Mouse (Mus musculus) lung, postnatal 36 days (tissue): Measurements from ENCODE around the gene Ttll11.
A peak's percentile ranks its signal among the peaks of the same experiment; 100 is the strongest.

Experiments used
- DNase-seq: peaks from one replicate; pipeline ENCODE4 v3.0.0; 2022; ENCODE audit warnings: mixed read lengths

The Ttll11 gene

DNA sequence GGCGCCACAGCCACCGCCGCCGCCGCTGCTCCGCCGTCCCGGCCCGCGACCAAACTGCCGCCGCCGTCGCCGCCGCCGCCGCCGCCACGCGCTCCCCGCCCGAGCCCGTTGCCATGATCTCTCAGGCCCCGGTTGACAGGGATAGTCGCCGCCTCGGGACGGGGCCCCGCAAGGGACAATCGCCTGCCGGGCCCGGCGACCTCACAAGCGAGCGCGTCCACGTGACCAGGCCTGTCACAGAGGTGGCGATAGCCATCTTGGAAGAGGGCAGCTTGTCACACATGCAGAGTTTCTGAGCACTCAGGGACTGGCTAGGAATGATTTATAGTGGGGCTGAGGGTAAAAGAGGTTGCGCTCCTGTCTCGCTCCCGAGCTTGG is at the start of gene Ttll11:
Ttll11 (minus strand) TSS at position 270 of the 378 bp plus-strand sequence.
- peak; percentile 98 for DNase-seq

DNA sequence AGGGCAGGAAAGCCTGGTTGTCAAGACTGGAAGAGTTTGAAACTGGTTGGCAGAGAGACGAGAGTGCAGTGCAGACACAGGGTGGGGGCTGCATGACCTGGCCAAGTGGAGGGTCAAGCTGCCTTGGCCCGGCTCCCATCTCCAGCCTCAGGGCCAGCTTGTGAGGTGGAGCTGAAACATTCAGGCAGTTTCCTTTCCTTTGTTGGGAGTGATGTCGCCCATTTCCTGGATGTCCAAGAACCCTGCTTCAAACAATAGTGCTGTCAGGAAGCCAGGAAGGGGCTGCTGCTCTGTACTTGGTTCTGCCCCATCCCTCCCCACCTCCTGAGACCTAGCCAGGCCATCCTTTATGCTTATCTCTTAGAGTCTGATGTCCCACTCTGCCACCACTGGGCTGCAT is 43.6 kb upstream of the Ttll11 start:
- DNase-seq = peak; percentile 89

DNA sequence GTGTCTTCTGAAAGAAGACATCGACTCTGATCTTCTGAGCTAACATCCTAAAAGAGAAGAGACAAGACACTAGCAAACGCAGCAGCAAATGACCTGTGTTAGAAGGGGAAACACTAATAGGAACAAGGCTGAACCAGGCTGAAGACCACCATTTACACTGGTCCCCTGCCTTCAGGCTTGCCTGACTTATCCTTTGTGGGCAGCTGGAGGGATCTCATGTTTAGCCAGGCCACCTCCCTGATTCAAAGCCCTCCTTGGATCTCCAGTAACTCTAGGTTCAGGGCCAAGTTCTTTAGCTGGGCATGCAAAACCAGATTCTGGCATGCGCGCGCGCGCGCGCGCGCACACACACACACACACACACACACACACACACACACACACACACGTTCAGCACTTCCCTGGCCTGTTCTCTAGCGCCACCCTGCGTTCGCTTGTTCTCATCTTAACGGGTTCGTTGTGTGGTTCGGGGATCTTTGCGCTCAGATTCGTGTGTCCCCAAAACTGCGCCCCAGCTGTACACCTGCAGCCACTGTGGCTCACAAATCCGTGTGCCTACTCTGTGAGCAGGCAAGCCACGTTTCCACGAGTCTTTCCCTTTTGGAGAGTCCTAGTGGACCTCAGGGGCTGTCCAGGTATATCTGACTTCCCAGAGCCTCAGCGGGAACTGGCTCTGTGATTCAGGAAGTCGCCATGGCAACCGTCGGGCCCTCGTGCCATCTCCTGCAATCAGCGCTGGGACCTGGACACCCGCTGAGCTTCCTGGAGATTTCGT is 41.9 kb upstream of the Ttll11 start:
- peak; percentile 84 for DNase-seq

DNA sequence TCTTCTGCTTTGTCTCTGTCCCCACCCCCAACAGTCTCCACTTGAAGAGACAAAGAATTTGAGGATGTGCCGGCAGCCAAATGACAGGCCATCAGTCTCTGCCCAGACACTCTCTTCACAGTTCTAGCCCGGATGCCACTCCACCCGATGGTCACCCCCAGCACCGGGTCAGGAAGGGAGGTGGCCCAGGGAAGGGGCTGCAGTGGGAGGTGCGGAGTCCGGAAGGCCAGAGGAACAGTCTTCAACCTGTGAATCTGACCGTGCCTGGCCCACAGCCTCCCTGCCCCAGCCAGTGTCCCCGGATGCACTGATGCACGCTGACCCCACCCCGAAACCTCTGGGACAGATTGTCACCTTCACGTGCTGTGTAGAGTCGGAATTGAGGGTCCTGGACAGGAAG is 33.3 kb upstream of the Ttll11 start:
- DNase-seq = peak; percentile 69

- peak; percentile 42 for DNase-seq
Measured at GRCm38 (mm10) chr2:36011331-36011825, 31.7 kb upstream of the Ttll11 start.

- DNase-seq = no peak
Measured at GRCm38 (mm10) chr2:36010579-36010978, 30.9 kb upstream of the Ttll11 start.

DNA sequence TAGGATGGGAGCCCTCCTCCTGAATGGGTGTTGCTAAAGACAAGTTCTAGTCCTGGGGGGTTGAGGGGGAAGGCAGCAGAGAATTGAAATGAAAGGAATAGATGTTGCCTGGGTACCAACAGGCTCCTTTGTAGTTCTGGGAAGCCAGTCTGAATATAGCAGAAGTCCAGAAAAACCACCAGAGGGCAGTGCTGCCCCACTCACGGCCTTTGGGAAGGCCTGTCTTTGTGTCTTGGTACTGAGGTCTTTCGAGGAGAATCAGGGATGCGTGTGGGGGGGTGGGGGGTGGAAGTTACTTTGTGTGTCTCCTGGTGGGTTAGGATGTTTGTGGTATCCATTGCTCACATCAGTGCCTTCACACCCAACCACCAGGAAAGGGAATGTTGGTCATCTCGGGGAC is 29.7 kb upstream of the Ttll11 start:
- peak; percentile 44 for DNase-seq

DNA sequence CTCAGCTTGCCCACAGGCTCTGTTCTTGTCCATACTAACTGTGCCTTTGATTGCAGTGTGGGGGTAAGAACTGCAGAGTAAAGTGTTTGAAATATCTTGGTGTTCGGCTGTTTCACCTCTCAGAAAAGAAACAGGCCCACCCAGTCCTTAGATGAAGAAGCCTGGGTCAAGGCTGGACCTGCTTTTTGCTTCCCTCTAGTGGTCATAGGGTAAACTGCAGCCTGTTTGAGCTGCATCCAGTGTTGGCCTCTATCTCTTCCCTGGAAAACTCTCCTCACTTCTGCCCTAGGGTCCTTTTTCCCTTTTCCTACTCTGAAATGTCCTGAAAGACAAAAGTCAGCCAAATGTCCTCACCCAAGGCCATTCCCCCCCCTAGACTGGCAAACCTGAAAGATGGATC is 28.4 kb upstream of the Ttll11 start:
- DNase-seq = peak; percentile 73

GRCm38 (mm10) chr2:36002188-36002587 is 22.5 kb upstream of the Ttll11 start:
- no peak for DNase-seq

- no peak for DNase-seq
Measured at GRCm38 (mm10) chr2:36000390-36000789, 20.7 kb upstream of the Ttll11 start.

DNA sequence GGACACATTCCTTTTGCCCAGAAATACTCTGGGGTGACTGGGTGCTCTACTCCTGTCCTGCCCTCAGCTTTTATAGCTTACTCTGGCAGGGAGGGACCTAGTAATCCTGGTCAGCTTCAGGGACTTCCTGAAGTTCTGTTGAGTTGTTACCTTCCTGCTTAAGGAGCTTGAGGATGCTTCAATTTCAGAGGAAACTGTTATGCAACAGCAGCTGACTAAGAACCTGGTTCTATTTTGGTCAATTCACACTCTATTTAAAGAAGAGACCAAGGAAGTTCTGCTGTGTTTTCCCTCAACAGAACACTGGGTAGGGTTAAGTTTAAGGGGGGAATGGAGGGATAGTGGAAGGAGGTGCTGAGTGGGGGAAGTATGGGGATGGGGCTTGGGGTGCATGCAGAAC is 19.5 kb upstream of the Ttll11 start:
- no peak for DNase-seq

- no peak for DNase-seq
Measured at GRCm38 (mm10) chr2:35998416-35998815, 18.7 kb upstream of the Ttll11 start.

DNA sequence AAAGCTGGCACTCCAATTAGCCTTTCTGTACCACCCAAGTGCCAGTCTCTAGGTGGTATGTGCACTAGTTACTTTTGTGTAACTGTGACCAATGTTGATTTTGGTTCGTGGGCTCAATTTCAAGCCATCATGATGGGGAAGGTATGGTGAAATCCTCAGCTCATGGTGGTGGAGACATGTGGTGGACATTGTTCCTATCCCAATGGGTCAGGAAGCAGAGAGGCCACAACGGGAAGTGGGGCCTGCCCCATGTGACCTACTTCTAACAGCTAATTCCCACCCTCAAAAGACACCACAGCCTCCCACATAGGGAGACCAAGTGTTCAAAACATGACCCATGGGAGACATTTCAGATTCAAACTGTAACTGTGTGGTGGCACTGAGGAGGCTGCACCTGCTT is 17.0 kb upstream of the Ttll11 start:
- DNase-seq = no peak

DNA sequence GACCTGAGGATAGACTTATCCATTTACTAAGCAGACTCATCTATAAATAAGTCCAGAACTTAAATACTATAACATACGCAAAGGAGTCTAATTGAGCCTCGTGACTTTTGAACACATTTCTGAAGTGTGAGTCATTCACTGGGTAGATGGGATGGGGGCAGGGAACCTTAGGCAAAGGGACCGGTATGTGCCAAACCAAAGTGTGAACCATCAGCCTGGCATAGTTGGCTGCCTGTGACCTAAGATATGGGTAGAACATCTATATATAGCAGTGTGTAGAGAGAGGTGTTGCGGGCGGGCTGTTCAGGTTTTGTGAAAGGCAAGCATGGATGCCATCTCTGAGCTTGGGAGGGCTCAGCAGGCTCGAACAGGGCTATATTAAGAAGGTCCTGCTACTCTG is 14.6 kb upstream of the Ttll11 start:
- peak; percentile 27 for DNase-seq

DNA sequence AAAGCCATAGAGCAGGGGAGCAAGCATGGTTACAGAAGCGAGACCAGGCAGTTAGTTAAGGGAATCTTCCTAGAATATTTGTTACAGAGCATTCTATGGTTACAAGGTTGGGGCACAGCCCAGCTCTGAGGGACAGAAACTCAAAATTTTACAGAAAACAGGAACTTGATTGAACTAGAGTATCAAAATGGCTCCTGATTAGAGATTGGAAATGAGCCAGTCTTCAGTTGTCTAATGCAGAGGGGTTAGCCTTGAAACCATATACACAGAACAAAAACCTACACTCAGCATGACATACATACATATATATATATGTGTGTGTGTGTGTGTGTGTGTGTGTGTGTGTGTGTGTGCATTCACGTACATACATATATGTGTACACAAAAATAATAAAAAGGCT is 13.8 kb upstream of the Ttll11 start:
- DNase-seq = no peak

- no peak for DNase-seq
Measured at GRCm38 (mm10) chr2:35992259-35992658, 12.5 kb upstream of the Ttll11 start.

DNA sequence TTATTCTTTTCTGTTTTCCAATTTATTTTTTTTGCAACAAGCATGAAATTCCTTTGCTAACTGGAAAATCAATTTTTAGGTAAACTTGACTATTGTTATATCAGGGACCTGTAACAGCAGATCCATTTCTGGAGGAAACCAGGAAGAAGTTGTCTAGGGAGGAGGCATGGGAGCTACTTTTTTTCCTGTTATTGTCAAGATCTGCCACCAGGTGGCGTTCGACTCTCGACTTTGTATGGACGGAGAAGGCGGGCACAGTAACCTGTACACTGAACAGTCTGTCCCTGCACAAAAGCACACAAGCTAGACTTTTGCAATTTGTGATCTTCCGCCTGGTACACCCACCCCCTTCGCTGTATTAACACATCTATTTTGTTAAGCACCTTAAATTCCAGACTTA is 4.2 kb upstream of the Ttll11 start:
- DNase-seq = peak; percentile 78

DNA sequence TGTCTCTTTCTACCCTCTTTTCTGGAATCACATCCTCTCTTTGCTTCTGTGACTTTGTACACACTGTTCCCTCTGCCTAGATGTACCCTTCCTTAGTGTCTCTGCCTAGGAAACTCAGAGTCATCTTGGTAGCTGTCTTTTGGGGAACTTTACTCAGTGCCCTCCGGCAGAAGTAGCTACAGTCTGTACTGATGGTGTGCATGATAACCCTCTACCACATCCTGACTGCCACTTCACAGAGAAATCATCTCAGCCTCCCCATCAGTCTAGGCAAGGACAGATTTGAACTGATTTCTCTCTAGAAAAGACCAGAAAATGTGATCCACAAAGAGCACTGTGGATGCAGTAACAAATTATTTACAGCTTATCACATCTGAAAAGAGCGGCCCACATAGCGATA is 2.2 kb upstream of the Ttll11 start:
- DNase-seq = no peak

DNA sequence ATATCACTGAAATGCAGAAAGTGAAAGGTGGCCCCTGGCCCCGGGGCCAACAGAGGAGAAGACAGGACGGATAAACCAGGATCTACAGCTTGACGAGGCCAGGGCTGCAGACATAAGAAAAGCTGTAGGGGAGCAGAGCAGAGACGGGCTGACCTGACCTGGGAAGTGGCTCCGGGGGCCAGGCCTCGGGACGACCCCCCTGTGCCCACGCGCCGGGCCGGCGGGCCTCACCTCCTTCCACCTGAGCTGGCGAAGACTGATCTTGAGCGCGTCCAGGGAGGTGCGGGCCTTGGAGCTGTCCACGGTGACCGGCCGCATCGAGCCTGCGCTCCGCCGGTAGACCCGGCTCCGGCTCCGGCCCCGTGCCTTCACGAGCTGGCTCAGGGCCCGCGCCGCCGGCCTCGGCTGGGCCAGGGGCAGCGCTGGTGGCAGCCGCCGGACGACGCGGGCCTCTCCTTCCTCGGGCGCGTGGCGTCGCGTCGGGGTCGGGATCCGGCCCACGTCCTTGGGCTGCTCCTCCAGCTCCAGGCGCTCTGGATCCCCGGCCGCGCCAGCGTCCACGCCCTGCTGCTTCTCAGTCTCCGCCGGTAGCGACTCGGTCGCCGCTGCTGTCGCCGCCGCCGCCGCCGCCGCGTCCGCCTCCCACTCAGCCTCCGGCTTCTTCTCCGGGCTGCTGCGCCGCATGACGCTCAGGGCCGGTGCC is 621 bp downstream of the Ttll11 start:
- DNase-seq = peak; percentile 21

GRCm38 (mm10) chr2:35978276-35978933 is 1.3 kb downstream of the Ttll11 start:
- DNase-seq = peak; percentile 46

DNA sequence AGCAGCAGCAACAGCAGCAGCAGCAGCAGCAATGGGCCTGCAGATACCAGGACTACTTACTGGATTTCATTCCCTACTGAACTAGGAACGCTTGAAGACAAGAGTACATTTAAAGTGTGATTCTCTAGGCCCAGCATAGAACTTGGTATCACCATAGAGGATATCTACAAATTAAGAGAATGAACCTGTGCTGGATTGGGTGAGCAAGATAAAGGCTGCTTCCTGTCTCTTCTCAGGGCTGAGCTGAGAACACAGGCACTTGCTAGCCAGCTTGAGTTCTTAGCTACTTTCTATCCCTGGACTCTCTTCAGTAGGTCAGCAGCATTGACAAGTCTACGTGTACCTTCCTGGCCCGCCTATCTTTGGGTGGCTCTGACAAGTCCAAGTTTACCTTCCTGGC is 2.0 kb downstream of the Ttll11 start:
- no peak for DNase-seq

- DNase-seq = no peak
Measured at GRCm38 (mm10) chr2:35972259-35973001, 7.3 kb downstream of the Ttll11 start.

GRCm38 (mm10) chr2:35965883-35966513 is 13.7 kb downstream of the Ttll11 start:
- no peak for DNase-seq
